Mouse (Mus musculus): ENCODE data around the gene Xkrx. TPM values are rescaled to one million over a fixed set of nuclear protein-coding genes. Genes with fewer than 3 reads are reported as not detected.
"Not testable (repeated sequence)": the region's sequence is repeated elsewhere in the genome, so short reads cannot be mapped to it uniquely, and the experiment has no call there.

Xkrx gene
- polyA plus RNA-seq (2015; fragmentation: Nextera tagmentation; extraction: Ambion mirVana) = 3.4 TPM in 2 replicates

DNA sequence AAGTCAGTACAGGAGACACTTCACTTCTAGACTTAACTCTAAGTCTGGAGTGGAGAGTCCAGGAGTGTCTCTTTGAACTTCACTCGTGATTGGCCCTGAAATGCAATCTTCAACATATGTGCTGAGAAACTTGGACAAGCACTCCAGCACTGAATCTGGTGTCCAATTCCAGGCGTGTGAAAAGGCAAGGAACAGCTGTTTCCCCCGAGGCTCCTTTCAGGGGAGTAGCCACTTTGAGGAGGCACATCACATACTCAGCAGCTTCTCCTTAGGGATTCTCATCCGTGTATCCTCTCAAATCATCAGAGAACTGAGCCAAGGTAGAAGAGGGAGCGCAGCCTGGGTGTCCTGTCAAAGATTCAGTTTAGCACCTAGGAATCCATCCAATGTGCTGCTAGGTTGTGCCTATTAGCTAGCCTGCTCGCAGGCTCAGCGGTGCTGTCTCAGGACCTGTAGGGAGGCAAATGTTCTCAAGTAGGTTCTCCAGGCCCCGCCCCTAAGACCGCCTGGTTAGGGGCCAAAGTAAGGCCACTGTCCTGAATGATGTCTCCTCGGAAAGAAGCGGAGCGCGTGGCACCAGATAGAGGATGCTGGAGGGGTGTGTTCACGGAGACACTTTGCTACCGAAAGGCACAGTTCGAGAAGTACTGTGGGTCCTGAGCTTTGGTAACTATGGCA lies at the start of gene Xkrx:
TSS of gene Xkrx (minus strand) at position 34 of the 678 bp plus-strand sequence.
- Histone ChIP-seq H3K36me3 (no peaks in the 10 kb centered on the region), H3K4me1 (no peaks in the 10 kb centered on the region), H3K9me3 (replicated peaks) (no peaks in the 10 kb centered on the region), H3K9ac (no peak within 1 kb of the TSS), H3K27ac (replicated peaks) (no peak within 1 kb of the TSS), H3K4me3 (replicated peaks) (peak within 1 kb of the TSS; percentile 22), H3K27me3 (peaks cover 13% of the 10 kb centered on the region), H3K4me2 (replicated peaks) (peak within 1 kb of the TSS; percentile 42)
- 27% methylated on average over 16 of the region's 16 CpGs for WGBS
- no peak for ATAC-seq (ENCODE audit: insufficient number of reproducible peaks, low FRiP score, low TSS enrichment, low read depth)

GRCm38 (mm10) chrX:134211151-134211642 lies 49.3 kb upstream of the Xkrx start:
- H3K9me3 ChIP-seq (replicated peaks) = no peaks in the 10 kb centered on the region
- 81% methylated on average over 7 of the region's 7 CpGs for WGBS
- H3K27me3 ChIP-seq = no peaks in the 10 kb centered on the region; the same call in 1 of the 2 replicates
- no peaks in the 10 kb centered on the region for H3K36me3 ChIP-seq
- H3K27ac ChIP-seq (replicated peaks) = no peak overlapping the region
- H3K4me3 ChIP-seq (replicated peaks) = no peak overlapping the region
- ATAC-seq (ENCODE audit: insufficient number of reproducible peaks, low FRiP score, low TSS enrichment, low read depth) = no peak
- H3K4me2 ChIP-seq (replicated peaks) = no peak overlapping the region
- no peaks in the 10 kb centered on the region for H3K4me1 ChIP-seq
- no peak overlapping the region for H3K9ac ChIP-seq

DNA sequence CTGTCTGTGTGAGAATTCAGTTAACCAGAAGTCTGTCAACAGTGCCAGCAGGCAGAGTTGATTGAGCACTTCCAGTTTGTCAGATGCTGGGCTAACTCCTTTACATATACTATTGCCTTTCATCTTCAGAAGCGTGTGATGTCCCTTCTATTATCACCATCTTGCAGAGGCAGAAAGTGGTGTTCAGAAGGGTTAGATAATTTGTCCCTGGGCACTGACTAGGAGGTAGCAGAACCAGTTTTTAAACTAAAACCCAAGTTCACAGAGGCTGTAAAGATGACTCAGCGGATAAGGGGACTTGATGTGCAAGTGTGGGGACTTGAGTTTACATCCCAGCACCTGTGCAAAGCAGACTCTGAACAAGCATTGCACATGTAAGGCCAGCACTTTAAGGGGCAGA lies 46.6 kb upstream of the Xkrx start:
- WGBS = 68% methylated on average over 2 of the region's 2 CpGs
- no peak for ATAC-seq (ENCODE audit: insufficient number of reproducible peaks, low FRiP score, low TSS enrichment, low read depth)
- H3K4me1 ChIP-seq = no peaks in the 10 kb centered on the region

DNA sequence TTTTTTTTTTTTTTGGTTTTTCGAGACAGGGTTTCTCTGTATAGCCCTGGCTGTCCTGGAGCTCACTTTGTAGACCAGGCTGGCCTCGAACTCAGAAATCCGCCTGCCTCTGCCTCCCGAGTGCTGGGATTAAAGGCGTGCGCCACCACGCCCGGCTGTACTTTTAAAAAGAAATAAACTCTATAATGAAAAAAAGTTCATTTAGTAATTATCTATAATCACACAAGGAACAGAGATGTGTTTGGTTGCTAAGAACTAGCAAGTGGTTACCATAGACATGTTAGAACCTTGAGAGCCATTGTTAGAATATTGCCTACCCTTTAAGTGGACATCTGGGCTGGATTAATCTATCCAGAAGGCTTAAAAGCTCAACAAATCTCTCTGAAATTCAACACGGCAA lies 25.3 kb upstream of the Xkrx start, which contains the start of gene Arl13a:
TSS of gene Arl13a (plus strand) at position 301 of the 400 bp plus-strand sequence.
- not testable (repeated sequence) for ATAC-seq (ENCODE audit: insufficient number of reproducible peaks, low FRiP score, low TSS enrichment, low read depth); H3K36me3 ChIP-seq
- 84% methylated on average over 9 of the region's 9 CpGs for WGBS

More for the DNA sequence above, 46.6 kb upstream of the Xkrx start:
- H3K9me3 ChIP-seq (replicated peaks) = no peaks in the 10 kb centered on the region
- no peaks in the 10 kb centered on the region for H3K36me3 ChIP-seq
- H3K4me2 ChIP-seq (replicated peaks) = no peak overlapping the region
- H3K27me3 ChIP-seq = no peaks in the 10 kb centered on the region; the same call in 1 of the 2 replicates
- H3K4me3 ChIP-seq (replicated peaks) = no peak overlapping the region
- no peak overlapping the region for H3K9ac ChIP-seq
- no peak overlapping the region for H3K27ac ChIP-seq (replicated peaks)

GRCm38 (mm10) chrX:134174699-134175098 lies 12.8 kb upstream of the Xkrx start:
- no peak for ATAC-seq (ENCODE audit: insufficient number of reproducible peaks, low FRiP score, low TSS enrichment, low read depth)
- no peaks in the 10 kb centered on the region for H3K9me3 ChIP-seq (replicated peaks)
- H3K9ac ChIP-seq = no peak overlapping the region
- H3K4me2 ChIP-seq (replicated peaks) = no peak overlapping the region
- H3K36me3 ChIP-seq = no peaks in the 10 kb centered on the region
- H3K27ac ChIP-seq (replicated peaks) = no peak overlapping the region
- H3K4me3 ChIP-seq (replicated peaks) = no peak overlapping the region
- H3K27me3 ChIP-seq = no peaks in the 10 kb centered on the region
- 94% methylated on average over 1 of the region's 1 CpGs for WGBS
- no peaks in the 10 kb centered on the region for H3K4me1 ChIP-seq

More for the DNA sequence above, 25.3 kb upstream of the Xkrx start, which contains the start of gene Arl13a:
- not testable (repeated sequence) for H3K27me3 ChIP-seq; H3K27ac ChIP-seq (replicated peaks); H3K9ac ChIP-seq; H3K4me2 ChIP-seq (replicated peaks); H3K9me3 ChIP-seq (replicated peaks); H3K4me3 ChIP-seq (replicated peaks); H3K4me1 ChIP-seq

- H3K36me3 ChIP-seq = no peaks in the 10 kb centered on the region
- no peak for ATAC-seq (ENCODE audit: insufficient number of reproducible peaks, low FRiP score, low TSS enrichment, low read depth)
- H3K4me3 ChIP-seq (replicated peaks) = no peak overlapping the region
- H3K4me1 ChIP-seq = no peaks in the 10 kb centered on the region
- H3K27me3 ChIP-seq = no peaks in the 10 kb centered on the region
- no peak overlapping the region for H3K4me2 ChIP-seq (replicated peaks)
- H3K27ac ChIP-seq (replicated peaks) = no peak overlapping the region
- no peaks in the 10 kb centered on the region for H3K9me3 ChIP-seq (replicated peaks)
- no peak overlapping the region for H3K9ac ChIP-seq
- WGBS = 89% methylated on average over 1 of the region's 1 CpGs
Measured at GRCm38 (mm10) chrX:134170584-134170983, 8.7 kb upstream of the Xkrx start.

- Histone ChIP-seq H3K4me2 (replicated peaks) (no peak overlapping the region), H3K27ac (replicated peaks) (no peak overlapping the region), H3K4me3 (replicated peaks) (no peak overlapping the region), H3K9me3 (replicated peaks) (no peaks in the 10 kb centered on the region), H3K9ac (no peak overlapping the region), H3K4me1 (no peaks in the 10 kb centered on the region), H3K27me3 (peaks cover 12% of the 10 kb centered on the region), H3K36me3 (no peaks in the 10 kb centered on the region)
- 42% methylated on average over 4 of the region's 4 CpGs for WGBS
- no peak for ATAC-seq (ENCODE audit: insufficient number of reproducible peaks, low FRiP score, low TSS enrichment, low read depth)
Measured at GRCm38 (mm10) chrX:134163484-134163883, 1.6 kb upstream of the Xkrx start.

- H3K36me3 ChIP-seq = no peaks in the 10 kb centered on the region
- H3K27ac ChIP-seq (replicated peaks) = no peak overlapping the region
- peak overlapping the region; percentile 42 for H3K4me2 ChIP-seq (replicated peaks)
- H3K4me3 ChIP-seq (replicated peaks) = peak overlapping the region; percentile 22
- no peaks in the 10 kb centered on the region for H3K4me1 ChIP-seq
- H3K9me3 ChIP-seq (replicated peaks) = no peaks in the 10 kb centered on the region
- no peak overlapping the region for H3K9ac ChIP-seq
- no peak for ATAC-seq (ENCODE audit: insufficient number of reproducible peaks, low FRiP score, low TSS enrichment, low read depth)
- H3K27me3 ChIP-seq = peaks cover 13% of the 10 kb centered on the region
- 13% methylated on average over 11 of the region's 11 CpGs for WGBS
Measured at GRCm38 (mm10) chrX:134162826-134163225, 950 bp upstream of the Xkrx start.

DNA sequence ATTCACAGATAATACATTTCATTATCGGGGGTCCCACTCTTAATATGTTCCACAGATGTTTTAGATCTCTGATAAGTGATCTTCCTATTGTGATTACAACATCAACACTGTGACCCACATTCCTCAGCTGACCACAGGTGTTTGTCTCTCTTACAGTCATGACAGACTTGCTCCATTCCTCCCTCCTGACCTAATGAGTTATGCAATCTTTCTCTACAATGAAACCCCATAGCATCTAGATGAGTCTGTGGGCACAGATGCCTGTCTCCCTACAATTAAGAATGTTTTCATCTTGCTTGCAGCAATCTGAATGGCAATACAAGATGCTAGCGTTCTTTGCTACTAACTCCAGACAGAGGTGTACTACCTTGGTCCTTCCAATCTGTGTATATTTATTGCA lies 1.4 kb downstream of the Xkrx start:
- ATAC-seq (ENCODE audit: insufficient number of reproducible peaks, low FRiP score, low TSS enrichment, low read depth) = no peak
- Histone ChIP-seq H3K36me3 (no peaks in the 10 kb centered on the region), H3K9me3 (replicated peaks) (no peaks in the 10 kb centered on the region), H3K27ac (replicated peaks) (no peak overlapping the region), H3K27me3 (peaks cover 13% of the 10 kb centered on the region), H3K4me1 (no peaks in the 10 kb centered on the region), H3K9ac (no peak overlapping the region), H3K4me2 (replicated peaks) (no peak overlapping the region), H3K4me3 (replicated peaks) (no peak overlapping the region)
- WGBS = 75% methylated on average over 2 of the region's 2 CpGs

GRCm38 (mm10) chrX:134158151-134158550 lies 3.7 kb downstream of the Xkrx start:
- Histone ChIP-seq H3K36me3 (no peaks in the 10 kb centered on the region), H3K9me3 (replicated peaks) (no peaks in the 10 kb centered on the region), H3K9ac (no peak overlapping the region), H3K4me1 (no peaks in the 10 kb centered on the region), H3K27ac (replicated peaks) (no peak overlapping the region), H3K4me2 (replicated peaks) (no peak overlapping the region), H3K4me3 (replicated peaks) (no peak overlapping the region), H3K27me3 (peaks cover 13% of the 10 kb centered on the region)
- WGBS = 38% methylated on average over 7 of the region's 7 CpGs
- no peak for ATAC-seq (ENCODE audit: insufficient number of reproducible peaks, low FRiP score, low TSS enrichment, low read depth)

- H3K4me3 ChIP-seq (replicated peaks) = no peak overlapping the region
- H3K27ac ChIP-seq (replicated peaks) = no peak overlapping the region
- no peaks in the 10 kb centered on the region for H3K4me1 ChIP-seq
- ATAC-seq (ENCODE audit: insufficient number of reproducible peaks, low FRiP score, low TSS enrichment, low read depth) = no peak
- H3K4me2 ChIP-seq (replicated peaks) = no peak overlapping the region
- H3K9me3 ChIP-seq (replicated peaks) = no peaks in the 10 kb centered on the region
- H3K9ac ChIP-seq = no peak overlapping the region
- WGBS = 85% methylated on average over 4 of the region's 4 CpGs
- H3K36me3 ChIP-seq = no peaks in the 10 kb centered on the region
- H3K27me3 ChIP-seq = no peaks in the 10 kb centered on the region
Measured at GRCm38 (mm10) chrX:134141986-134142385, 19.9 kb downstream of the Xkrx start.

GRCm38 (mm10) chrX:134141551-134141950 lies 20.3 kb downstream of the Xkrx start:
- Histone ChIP-seq H3K27ac (replicated peaks) (no peak overlapping the region), H3K4me2 (replicated peaks) (no peak overlapping the region), H3K4me3 (replicated peaks) (no peak overlapping the region), H3K9ac (no peak overlapping the region), H3K36me3 (no peaks in the 10 kb centered on the region), H3K4me1 (no peaks in the 10 kb centered on the region), H3K27me3 (no peaks in the 10 kb centered on the region), H3K9me3 (replicated peaks) (no peaks in the 10 kb centered on the region)
- 72% methylated on average over 1 of the region's 1 CpGs for WGBS
- ATAC-seq (ENCODE audit: insufficient number of reproducible peaks, low FRiP score, low TSS enrichment, low read depth) = no peak

All from embryonic facial prominence, embryonic 15.5 days (tissue).